Mouse (Mus musculus) mature B cell (primary cell): ENCODE results near the gene Lamtor2.
"Not testable (repeated sequence)": the region's sequence is repeated elsewhere in the genome, so short reads cannot be mapped to it uniquely, and the experiment has no call there.

ENCODE experiments used
- in situ Hi-C: fragments of 300-500 bp; cut with MboI; formaldehyde crosslinking; loops from 2 replicates; pipeline ENCODE4 v1.14.3; 2019

Lamtor2 gene

DNA sequence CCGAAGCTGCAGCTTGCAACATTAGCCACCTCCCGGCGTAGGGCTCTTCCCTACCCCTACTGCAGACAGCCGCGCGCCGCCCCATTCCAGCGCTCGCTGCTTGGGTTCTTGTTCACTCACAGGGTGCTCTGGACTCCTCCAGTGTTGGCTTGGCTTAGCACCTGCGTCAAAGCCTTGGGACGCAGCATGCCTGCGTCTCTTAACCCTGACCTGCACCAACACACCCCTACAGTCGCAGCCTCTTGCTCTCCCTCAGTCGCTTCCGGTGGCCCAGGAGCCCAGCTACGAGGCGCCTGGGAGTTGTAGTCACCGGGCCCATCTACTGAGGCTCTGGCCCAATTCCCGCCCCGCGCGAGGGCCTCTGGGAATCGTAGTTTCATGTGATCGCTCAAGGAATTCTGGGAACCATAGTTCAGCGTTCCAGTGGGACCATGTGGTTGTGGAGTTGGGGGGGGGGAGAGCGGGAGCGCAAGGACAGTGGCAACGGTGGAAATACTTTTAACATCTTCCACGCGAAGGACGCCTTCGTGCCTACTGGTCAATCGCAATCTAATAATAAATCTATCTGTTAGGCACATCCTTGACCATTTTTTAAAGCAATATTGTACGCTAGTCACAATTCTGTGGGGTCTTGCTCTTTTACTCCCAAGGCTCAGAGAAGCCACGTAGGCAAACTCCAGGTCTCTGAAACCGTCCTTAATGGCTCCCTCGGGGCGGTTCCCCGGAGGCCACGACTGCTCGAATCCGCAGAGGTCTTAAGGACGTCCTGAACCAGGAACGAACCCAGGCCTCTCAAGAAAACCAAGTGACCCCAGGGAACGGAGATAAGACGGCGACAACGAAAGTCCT lies at the start of gene Lamtor2:
Gene Lamtor2, minus strand, starts transcription at position 399 of the 849 bp plus-strand sequence.
- in situ Hi-C loops: no loop called here

DNA sequence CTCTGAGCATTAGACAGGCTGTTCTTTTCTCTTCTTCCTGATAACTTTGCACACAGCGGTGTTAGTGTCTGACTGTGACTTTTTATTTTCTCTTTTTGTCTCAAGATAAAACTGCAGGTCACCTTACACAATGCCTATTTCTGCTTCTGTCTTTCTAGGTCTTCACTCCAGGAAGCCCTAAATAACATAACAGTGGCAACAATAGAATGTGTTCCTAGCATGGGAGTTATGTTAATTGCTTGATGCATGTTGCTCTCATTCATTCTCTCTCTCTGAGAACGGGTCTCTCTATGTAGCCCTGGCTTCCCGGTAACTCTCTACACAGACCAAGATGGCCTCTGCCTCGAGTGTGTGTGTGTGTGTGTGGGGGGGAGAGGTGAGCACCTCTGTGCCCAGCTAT lies 49.6 kb upstream of the Lamtor2 start:
- in situ Hi-C loops: no loop called here

DNA sequence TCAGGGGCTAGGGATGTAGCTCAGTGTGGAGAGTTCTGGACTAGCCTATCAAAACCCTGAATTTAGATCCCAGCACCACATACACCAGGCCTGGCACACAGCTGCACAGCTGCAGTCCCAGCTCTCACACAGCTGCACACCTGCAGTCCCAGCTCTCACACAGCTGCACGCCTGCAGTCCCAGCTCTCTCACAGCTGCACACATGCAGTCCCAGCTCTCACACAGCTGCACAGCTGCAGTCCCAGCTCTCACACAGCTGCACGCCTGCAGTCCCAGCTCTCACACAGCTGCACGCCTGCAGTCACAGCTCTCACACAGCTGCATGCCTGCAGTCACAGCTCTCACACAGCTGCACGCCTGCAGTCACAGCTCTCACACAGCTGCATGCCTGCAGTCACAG lies 43.7 kb upstream of the Lamtor2 start:
- in situ Hi-C loops: not testable (repeated sequence)

DNA sequence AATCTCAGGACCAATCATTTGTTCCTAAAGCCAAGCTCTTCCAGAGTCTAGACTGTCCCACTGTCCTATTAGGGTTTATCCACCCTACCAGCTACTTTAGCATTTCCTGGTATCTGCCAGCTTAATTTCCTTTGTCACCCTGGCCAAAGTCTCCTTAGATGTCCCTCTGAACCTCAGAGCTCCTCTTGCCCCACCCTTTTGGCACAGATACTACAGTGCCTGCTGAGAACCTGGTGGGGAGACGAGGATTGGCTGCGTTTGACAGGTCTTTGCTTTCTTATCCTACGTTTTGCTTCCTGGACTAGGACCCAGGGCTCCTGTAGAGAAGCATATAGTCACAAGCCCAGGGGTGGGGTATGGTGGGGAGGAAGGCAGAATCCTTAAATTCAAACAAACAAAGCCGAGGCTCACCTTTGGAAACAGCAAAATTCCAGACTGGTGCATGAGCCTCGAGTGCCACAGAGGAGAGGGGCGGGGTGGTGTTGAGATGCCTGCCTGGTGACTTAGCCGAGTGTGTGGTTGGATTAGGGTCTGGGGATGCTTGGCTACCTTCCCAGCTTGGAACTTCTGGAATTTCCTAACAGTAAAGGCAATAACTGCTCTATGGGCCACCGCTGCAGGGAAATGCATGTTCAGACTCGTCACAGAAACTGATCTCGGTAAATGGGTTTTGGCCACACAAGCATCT lies 41.2 kb upstream of the Lamtor2 start:
- in situ Hi-C loops: no loop called here

DNA sequence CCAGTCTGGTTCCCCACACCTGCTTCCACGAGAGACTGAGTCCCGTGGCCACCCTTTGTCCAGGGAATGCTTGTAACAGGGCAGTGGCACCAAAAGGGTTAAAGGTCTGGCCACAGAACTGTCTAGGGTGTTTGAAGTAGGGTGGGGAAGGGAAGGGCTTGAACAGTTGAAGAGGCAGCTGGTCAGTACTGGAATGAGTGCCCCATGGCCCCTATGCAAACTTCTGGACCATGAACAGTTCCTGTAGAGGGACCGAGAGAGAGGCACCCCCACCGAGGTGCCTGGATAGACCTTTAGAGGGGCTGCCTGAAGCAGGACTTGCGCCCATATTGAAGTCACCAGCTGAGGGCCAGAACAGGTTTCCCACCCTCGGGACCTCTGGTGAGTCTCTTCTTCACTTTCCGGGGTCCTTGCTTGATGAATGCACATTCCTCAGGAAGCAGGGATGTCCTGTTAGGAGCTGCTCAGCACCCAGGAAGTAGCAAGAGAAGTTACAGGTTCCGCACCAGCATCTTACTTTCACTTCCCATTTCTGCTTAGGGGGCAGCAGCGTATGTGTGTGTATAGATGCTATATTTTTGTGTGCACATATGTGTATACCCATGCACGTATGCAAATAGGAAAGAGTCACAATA lies 40.2 kb upstream of the Lamtor2 start:
- in situ Hi-C loops: no loop called here

DNA sequence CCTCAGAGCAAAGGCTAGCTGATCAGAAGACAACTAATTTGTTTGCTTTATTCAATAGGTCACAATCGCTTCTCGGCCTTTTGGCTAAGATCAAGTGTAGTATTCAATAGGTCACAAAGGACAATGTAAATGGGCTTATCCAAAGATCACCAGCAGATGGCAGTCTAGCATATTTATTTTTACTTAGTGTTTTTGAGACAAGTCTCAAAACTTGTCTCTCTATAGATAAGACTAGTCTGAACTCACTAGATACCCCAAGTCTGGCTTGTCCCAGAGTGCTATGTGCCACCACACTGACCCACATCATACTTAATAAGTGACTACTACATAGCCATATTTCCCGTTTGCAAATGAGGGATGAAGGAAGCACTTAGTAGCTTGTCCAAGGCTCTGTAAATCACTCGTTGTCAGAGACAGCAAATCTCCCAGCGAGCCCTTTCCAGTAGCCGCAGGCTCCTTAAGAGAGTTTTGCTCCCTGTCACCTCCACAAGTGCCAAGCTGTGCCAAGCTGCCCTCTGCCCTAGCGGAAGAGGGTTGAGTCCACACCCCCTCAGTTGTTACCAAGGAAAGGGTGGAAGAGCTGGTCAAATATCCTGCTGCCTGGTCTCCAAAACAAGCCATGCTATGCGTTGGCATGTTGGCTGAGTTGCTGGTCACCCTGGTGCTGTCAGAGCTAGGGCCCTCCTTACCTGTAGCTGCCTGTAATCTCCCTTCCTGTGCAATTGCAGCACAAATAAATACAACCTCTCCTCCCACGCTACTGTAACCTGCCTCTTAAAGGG lies 39.3 kb upstream of the Lamtor2 start:
- in situ Hi-C loops: no loop called here

DNA sequence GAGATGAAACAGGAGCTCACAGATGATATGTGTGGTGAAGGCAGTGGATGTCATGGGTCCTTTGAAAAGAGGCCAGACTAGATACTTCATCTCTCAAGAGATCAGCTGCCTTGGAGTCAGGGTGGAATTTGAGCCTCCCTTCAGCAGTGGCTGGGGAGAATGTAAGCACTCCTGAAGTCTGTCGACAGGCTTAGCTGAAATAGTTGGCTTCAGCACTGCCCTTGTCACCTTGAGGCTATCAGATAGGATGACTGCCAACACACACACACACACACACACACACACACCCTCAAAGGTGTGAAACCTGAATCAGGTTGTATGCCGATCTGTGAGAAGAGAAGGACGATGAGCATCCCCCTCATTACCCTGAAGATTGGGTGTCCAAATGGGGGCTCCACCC lies 38.2 kb upstream of the Lamtor2 start:
- in situ Hi-C loops: no loop called here

DNA sequence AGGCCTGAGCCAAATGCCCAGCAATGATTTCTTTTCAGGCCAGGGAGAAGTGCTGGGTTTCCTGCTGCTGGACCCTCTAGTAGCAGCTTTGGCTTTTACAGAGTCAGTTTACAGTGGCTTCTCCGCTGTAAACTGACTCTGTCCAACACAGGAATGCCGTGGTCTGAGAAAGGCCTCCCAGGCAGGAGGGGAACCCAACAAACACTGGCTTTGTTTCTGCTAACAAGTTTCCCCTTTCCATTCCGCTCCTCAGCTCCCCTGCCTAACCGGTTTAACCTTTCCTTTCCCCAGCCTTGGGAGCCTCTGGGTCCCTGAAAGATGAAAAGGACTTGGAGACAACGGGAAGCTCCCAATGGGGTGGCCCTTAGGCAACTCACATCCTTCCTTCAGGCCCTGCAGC lies 37.4 kb upstream of the Lamtor2 start:
- in situ Hi-C loops: no loop called here

DNA sequence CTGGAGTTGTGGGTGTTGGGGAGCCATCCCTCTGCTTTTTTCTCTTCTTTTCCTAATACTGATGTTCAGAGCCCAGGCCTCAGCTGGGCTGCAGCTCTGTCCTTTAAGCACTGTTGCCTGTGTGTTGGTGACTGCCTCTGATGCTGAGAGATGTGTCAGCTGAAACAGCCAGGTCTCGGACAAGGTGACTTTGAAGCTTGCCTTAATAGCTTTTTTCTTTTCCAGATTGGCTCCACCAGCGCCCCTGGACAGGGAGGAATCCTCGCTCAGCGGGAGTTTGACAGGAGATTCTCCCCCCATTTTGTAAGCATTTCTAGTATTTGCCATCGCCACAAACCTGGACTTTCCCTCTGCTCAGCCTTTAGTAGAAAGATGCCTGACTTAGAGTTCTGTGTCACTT lies 33.8 kb upstream of the Lamtor2 start:
- in situ Hi-C loops: no loop called here

DNA sequence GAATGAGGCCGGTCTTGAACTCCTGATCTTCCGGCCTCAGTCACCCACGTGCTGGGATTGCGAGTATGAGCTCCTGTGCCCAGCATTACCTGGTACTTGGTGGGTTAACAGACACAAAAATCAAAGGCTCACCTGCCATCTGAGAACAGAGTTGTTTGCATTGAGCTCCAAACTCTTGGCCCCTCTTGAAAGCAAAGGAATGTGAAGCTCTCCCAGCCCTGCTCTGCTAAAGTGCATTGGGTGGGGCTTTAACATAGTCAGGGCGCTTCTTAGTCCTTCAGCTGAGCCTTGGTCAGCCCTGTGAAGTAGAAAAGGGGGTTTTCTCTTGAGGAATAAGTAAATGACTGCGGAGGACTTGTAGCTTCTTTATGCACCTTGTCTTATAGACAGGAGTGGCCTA lies 32.9 kb upstream of the Lamtor2 start:
- in situ Hi-C loops: no loop called here

DNA sequence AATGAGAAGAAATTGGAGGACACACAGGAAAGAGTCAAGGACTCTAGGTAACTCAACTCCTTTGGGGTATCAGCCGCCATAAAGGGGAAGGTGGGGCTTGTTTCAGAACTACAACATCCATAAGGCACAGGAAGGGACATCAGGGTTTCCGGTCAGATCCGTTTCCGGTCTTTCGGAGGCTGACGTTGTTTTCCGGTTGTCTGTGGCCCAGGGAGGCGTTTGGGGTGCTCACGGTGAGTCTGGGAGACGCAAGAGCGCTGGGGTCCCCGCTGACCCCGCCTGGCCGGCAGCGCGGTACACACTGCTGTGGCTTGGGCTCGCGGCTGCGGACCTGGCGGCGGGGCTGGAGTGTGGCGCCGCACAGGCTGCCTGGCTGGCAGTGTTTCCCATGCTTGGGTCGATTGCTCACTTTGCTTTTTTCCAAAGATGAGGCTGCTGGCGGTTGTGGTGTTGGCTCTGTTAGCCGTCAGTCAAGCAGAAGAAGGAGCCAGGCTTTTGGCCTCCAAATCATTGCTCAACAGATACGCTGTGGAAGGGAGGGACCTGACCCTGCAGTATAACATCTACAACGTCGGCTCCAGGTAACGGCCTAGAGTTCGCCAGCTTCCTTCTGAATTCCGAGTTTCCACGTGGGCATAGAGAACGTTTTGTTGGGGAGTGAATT lies 26.7 kb upstream of the Lamtor2 start:
- in situ Hi-C loops: no loop called here

DNA sequence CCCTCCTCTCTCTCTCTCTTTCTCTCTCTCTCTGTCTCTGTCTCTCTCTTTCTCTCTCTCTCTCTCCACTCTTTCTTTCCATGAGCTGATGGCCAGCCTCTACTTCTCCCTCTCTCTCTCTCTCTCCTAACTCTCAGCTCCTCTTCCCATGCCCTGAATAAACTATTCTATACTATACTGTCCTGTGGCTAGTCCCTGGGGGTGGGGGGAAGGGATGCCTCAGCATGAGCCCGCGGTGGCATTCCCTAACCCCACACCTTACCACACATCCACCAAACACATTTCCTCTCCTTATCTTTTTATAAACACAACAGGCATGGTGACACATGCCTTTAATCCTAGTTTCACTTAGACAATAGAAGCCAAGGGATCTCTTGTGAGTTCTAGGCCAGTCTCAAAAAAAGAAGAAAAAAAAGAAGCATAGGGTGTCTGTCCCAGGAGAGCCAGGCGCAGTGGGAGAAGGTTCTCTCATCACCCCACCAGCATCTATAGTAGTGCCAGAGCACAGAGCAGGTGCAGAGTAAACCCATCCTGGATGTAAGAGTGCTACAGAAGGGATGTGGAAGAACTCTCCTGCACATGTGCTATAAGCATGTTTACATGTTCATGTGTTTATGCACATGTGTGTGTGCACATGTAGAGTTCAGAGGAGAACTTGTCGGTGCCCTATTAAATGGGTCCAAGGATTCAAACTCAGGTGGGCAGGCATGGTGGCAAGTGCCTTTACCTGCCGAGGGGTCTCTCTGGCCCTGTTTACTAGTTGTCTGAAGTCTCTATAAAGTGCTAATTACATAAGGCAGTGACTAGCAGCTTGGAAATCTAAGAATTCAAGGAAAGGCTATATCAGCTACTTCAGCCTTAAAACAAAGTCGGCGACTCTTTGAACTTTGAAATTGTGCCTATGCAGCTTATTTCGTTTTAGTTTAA lies 25.9 kb upstream of the Lamtor2 start:
- in situ Hi-C loops: no loop called here

DNA sequence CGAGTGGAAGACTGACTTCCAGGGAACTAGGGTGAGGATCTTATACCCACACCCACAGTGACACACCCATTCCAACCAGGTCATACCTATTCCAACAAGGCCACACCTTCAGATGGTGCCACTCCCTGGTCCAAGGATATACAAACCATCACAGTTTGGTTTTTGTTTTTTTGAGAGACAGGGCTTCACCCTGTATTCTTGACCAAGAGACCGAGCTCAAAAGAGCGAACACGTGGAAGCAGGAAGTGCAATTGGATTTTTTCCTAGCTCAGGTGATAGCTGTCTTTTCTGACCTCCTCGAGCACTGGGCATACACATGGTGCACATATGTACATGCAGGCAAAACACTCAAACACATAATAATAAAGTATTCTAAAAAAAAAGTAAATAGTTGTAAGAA lies 25.0 kb upstream of the Lamtor2 start:
- in situ Hi-C loops: not testable (repeated sequence)

DNA sequence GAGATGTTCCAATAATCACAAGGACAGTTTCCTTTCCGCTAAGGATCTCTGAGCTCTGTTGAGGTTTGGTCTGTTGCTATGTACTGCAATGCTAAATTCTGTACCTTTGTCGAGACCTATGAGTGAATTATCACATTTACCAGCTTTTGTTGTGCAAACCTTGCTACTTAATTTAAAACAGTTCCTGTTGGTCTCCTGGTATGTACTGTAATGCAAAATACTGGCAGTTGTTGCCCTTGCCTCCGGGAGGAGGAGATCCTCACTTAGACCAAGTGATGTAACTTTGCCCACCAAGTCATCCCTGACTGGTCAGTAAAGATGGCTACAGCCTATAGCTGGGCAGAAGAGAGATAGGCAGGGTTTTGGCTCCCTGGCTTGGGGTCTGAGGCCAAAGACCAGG lies 22.7 kb upstream of the Lamtor2 start, which contains the start of gene Ssr2:
Gene Ssr2, plus strand, starts transcription at position 337 of the 400 bp plus-strand sequence.
- in situ Hi-C loops: no loop called here

DNA sequence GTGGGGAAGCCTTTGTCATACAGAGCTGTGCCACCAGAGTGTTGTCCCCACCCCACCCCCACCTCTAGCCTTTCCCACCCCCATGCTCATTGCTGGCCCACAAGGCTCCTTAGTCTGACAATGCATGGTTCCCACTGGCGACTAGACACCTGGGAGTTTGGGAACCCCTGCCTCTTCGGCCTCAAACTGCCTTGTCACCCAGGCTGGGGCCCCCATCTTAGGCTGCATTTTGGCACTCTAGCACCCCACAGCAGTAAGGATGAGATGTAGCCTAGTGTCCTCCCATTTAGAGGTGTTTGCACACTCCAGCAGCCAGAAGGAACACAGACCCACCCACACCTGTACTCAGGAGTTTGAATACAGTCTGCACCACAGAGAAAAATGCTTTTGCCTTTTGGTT lies 20.9 kb upstream of the Lamtor2 start:
- in situ Hi-C loops: no loop called here

DNA sequence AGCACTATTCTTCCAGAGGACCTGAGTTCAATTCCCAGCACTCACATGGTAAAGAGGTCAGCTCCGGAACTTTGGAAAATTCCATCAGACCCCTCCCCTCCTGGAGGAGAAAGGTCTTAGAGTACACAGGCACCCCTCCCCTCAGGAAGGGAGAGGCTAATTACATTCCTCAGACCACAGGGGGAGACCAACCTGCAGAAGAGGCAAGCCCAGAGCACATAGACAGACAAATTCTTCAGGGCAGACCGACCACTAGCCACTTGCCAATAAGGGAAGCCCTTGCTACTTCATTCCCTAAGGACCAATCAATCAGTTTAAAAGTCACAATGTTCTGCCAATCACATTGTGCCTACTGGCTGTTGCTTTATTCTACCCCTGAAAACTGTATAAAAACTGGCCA lies 20.0 kb upstream of the Lamtor2 start:
- in situ Hi-C loops: no loop called here

DNA sequence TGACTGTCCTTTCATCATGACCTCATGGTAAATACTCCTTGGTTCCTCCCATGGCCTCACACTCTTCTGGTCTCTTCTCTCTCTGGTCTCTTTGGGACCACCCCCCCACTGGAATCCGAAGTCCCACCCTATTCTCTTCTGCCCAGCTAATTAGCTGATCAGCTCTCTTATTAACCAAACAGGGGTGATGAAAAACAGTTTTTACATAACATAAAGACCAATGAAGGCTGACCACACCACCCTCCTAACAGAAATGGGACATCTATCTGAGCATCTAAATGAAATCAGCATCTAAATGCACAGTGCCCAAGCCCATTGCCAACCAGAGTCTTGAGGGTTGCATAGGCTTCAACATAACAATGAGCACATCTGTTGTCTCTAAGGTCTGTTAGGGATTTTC lies 19.0 kb upstream of the Lamtor2 start:
- in situ Hi-C loops: no loop called here

DNA sequence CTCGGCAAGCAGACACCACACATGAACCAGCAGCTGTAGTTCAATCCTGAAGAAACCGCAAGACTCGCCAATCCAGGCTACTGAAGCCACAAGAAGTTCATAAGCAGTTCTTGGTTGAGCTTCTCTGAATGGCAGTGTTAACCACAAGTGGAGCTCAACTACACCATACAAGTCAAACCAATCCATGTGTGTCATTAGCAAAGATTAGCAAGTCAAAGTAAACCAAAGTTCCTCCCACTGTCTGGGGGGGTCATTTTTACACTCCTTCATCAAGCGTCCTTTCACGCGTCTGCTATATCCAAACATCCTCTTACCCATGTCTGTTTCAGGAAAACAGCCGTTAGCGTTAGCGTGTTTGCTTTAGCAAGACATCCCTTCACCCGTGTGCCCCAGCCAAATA lies 17.5 kb upstream of the Lamtor2 start:
- in situ Hi-C loops: no loop called here

DNA sequence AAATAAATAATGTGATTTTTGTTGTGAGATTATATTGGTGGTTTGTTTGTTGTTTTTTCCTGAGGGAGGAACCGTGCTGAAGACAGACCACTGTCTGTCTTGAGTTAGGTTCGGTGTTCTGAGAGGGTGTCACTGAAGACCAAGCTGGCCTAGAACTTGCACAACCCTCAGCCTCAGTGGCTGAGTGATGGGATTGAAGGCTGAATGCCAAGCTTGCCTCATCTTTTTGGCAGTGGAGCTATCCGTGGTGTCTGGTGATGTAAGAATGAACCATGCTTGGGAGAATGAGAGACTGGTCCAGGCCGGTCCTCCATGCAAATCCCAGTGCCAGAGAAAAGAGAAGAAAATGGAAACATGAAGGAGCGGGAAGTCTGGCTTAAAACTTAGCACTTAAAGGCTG lies 16.8 kb upstream of the Lamtor2 start:
- in situ Hi-C loops: no loop called here

DNA sequence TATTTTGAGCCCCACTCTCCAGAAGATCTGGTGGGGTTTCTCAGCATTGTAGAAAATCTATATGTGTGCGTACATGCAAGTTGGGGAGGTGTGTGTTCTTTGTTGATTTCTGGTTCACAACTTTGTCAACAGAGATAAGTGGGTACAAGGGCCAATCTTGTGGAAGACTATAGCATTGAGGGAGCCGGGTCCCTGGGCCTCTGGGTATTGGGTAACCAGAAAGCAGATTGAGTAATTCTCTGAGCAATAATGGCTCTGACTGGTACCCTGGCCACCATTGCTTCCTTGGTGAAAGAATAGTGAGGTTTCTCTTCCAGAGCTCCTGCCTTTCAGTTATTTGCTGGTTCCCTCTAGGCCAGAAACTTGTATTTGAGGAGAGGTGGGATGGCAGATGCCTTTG lies 16.2 kb upstream of the Lamtor2 start:
- in situ Hi-C loops: no loop called here
